Mouse (Mus musculus) liver, adult 2 months (tissue): ENCODE data around the gene Man2a2. TPM values are rescaled to one million over a fixed set of nuclear protein-coding genes. Genes with fewer than 3 reads are reported as not detected.

Experiments
- DNase-seq: peaks from one replicate; pipeline ENCODE4 v3.0.0-alpha.2; 2011; ENCODE audit warnings: low read depth, low spot score; ENCODE audit errors: extremely low read depth
- H3K27ac ChIP-seq: fragments of 200-500 bp; replicated peaks from 2 replicates; pipeline ENCODE4 v1.5.1; 2012; ENCODE audit warnings: low read depth, mild to moderate bottlenecking, control low read depth, inconsistent platforms, low read length; ENCODE audit not compliant: insufficient read depth
- H3K27me3 ChIP-seq: fragments of 200-500 bp; 2 replicates; pipeline ENCODE4 v1.6.1; 2012; ENCODE audit warnings: mild to moderate bottlenecking, moderate library complexity, low read length, inconsistent platforms; ENCODE audit not compliant: control insufficient read depth, insufficient read depth
- H3K36me3 ChIP-seq: fragments of 200-500 bp; 2 replicates; pipeline ENCODE4 v1.6.1; 2012; ENCODE audit warnings: low read length, inconsistent platforms; ENCODE audit not compliant: control insufficient read depth, insufficient read depth
- H3K4me1 ChIP-seq: fragments of 200-500 bp; 2 replicates; pipeline ENCODE4 v1.6.1; 2011; ENCODE audit warnings: low read length; ENCODE audit not compliant: control insufficient read depth, insufficient read depth
- H3K4me3 ChIP-seq: fragments of 200-500 bp; 2 replicates; pipeline ENCODE4 v1.5.1; 2011; ENCODE audit warnings: low read depth, mild to moderate bottlenecking, control low read depth, low read length, moderate library complexity; ENCODE audit not compliant: insufficient read depth
- H3K79me2 ChIP-seq: fragments of 200-500 bp; 2 replicates; pipeline ENCODE4 v1.6.1; 2012; ENCODE audit warnings: inconsistent platforms, mild to moderate bottlenecking, low read length, moderate library complexity; ENCODE audit not compliant: control insufficient read depth, insufficient read depth
- H3K9ac ChIP-seq: fragments of 200-500 bp; 2 replicates; pipeline ENCODE4 v1.6.1; 2012; ENCODE audit warnings: low read depth, mild to moderate bottlenecking, control low read depth, inconsistent platforms, low read length
- CTCF ChIP-seq: fragments of 200-500 bp; IDR thresholded peaks from 2 replicates; pipeline ENCODE4 v1.5.1; 2011; ENCODE audit warnings: low read depth, low read length, control low read depth
- POLR2A ChIP-seq: fragments of 200-500 bp; IDR thresholded peaks from 2 replicates; pipeline ENCODE4 v1.6.1; 2011; ENCODE audit warnings: low read length, control low read depth; ENCODE audit not compliant: insufficient read depth; ENCODE audit errors: extremely low read depth
- WGBS: fragments of 180-500 bp; shearing (Covaris S2); methylation state at CpG from one replicate; pipeline ENCODE4 v1.1.7; 2018; 5-methylcytosine and 5-hydroxymethylcytosine counted together
- polyA plus RNA-seq: library from polyadenylated mRNA; depleted of rRNA; stranded (reverse); fragments of >200 nt; gene quantifications from 2 replicates; pipeline ENCODE4 v1.2.3, GENCODE M21; 2012; rRNA removed
- total RNA-seq: library from RNA; depleted of rRNA; stranded (reverse); fragments of >200 nt; gene quantifications from 2 replicates; pipeline ENCODE4 v1.2.3, GENCODE M21; 2014; rRNA removed

The Man2a2 gene
- total RNA-seq (9.3 and 13.2 TPM in 2 replicates), polyA plus RNA-seq (26.5 and 45.6 TPM in 2 replicates)

DNA sequence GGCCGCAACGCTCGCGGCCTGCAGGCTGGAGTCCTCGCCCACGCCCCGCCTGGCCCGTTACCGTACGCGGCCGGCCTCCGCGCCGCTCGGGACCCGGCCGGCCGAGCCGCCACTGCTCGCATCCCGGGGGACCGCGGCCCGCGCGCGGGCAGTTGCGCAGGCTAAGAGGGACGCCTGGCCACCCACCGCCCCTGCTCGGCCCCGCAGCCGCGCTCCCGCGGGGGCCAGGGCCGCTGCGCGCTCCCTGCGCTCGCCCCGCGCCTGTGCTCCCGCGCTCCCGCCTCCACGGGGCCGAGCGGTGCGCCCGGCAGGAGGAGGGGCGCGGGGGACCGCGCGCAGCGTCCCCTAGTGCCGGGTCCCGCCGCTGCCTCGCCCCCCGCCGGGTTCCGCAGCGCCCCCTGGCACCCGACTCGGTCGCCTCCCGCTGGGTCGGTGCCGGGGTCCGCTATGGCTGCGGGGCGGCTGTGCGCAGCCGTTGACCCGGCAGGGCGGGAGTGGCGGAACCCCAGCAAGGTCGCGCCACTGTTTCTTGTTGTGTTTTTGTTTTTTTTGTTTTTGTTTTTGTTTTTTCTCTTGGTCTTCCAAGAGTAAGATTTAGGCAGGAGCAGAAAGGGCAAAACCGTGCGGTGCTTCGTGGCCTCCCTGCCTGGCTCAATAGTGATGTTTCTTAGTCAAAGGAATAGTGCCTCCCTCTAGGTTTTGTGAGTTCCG, at the start of gene Man2a2:
TSS of gene Man2a2 (minus strand) at position 335 of the 711 bp plus-strand sequence.
- WGBS = 1% methylated on average over 82 of the region's 86 CpGs
- Histone ChIP-seq H3K27me3 (no peaks in the 10 kb centered on the region), H3K4me1 (peaks cover 6% of the 10 kb centered on the region), H3K36me3 (peaks cover 4% of the 10 kb centered on the region; the same call in 1 of the 2 replicates), H3K4me3 (peak within 1 kb of the TSS; percentile 61), H3K79me2 (no peaks in the 10 kb centered on the region), H3K9ac (peak within 1 kb of the TSS; percentile 69), H3K27ac (peak within 1 kb of the TSS; percentile 35)
- no peak for TF ChIP-seq POLR2A
- TF ChIP-seq CTCF = peak; percentile 68
- DNase-seq = no peak

DNA sequence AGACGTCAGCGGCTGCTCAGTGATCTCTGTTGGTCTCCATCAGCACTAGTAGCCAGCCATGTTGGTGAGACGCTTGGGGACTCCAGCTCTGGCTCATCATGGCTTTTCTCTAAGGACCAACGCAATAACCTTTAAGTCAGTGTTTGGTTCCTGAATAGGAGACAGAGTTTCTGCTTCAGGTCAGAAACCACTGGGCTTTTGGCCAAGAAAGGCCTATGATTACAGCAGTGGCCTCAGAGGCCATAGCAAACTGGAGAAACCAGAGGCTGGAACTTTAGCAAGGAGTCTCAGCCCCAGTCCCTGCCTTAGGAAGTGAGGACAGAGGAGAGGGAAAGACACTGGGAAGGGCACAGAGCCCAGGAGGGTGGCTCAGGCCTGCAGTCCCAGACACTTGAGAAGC, 49.4 kb upstream of the Man2a2 start:
- H3K36me3 ChIP-seq = no peaks in the 10 kb centered on the region
- no peaks in the 10 kb centered on the region for H3K27me3 ChIP-seq
- 73% methylated on average over 4 of the region's 4 CpGs for WGBS
- H3K4me3 ChIP-seq = no peak overlapping the region
- peaks cover 18% of the 10 kb centered on the region for H3K4me1 ChIP-seq
- H3K79me2 ChIP-seq = no peaks in the 10 kb centered on the region
- peak; percentile 78 for DNase-seq
- no peak overlapping the region for H3K9ac ChIP-seq
- no peak overlapping the region; the same call in 1 of the 2 replicates for H3K27ac ChIP-seq
- TF ChIP-seq CTCF (no peak), POLR2A (no peak)

DNA sequence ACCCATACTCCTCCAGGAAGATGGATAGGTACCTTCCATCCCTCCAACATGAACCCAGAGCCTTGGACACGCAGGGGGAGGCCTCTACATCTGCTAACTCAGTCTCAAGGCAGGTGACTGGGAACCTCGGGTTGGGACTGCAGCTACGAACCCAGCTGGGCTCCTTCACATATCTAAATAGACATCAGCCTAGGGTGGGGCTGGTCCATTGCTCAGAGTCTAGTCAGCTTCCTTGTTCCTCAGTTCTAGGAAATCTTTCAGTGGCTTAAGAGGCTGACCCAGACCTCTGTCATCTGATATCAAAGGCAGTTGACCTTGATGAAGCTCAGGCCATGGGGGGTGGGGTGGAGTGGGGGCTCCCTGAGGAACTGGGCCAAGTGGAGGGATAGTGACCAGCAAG, 48.1 kb upstream of the Man2a2 start:
- no peaks in the 10 kb centered on the region for H3K36me3 ChIP-seq
- no peak for DNase-seq
- TF ChIP-seq POLR2A (no peak), CTCF (no peak)
- no peaks in the 10 kb centered on the region for H3K27me3 ChIP-seq
- H3K27ac ChIP-seq = no peak overlapping the region
- 82% methylated on average over 3 of the region's 3 CpGs for WGBS
- H3K9ac ChIP-seq = no peak overlapping the region
- no peak overlapping the region for H3K4me3 ChIP-seq
- H3K4me1 ChIP-seq = peaks cover 18% of the 10 kb centered on the region
- no peaks in the 10 kb centered on the region for H3K79me2 ChIP-seq

GRCm38 (mm10) chr7:80418036-80418435, 46.9 kb upstream of the Man2a2 start:
- no peaks in the 10 kb centered on the region for H3K27me3 ChIP-seq
- H3K27ac ChIP-seq = peak overlapping the region; percentile 74
- no peaks in the 10 kb centered on the region for H3K79me2 ChIP-seq
- no peak overlapping the region for H3K9ac ChIP-seq
- DNase-seq = peak; percentile 65
- H3K4me1 ChIP-seq = peaks cover 27% of the 10 kb centered on the region
- no peak for TF ChIP-seq CTCF
- no peak overlapping the region for H3K4me3 ChIP-seq
- no peaks in the 10 kb centered on the region for H3K36me3 ChIP-seq
- 56% methylated on average over 3 of the region's 3 CpGs for WGBS

- DNase-seq = peak; percentile 90
- H3K27me3 ChIP-seq = no peaks in the 10 kb centered on the region
- H3K9ac ChIP-seq = no peak overlapping the region
- peaks cover 30% of the 10 kb centered on the region for H3K4me1 ChIP-seq
- no peaks in the 10 kb centered on the region for H3K36me3 ChIP-seq
- H3K4me3 ChIP-seq = no peak overlapping the region
- H3K79me2 ChIP-seq = no peaks in the 10 kb centered on the region
- peak overlapping the region; percentile 74 for H3K27ac ChIP-seq
- no peak for TF ChIP-seq CTCF
- no peak for TF ChIP-seq POLR2A
Observed at GRCm38 (mm10) chr7:80417601-80418000, 46.4 kb upstream of the Man2a2 start.

GRCm38 (mm10) chr7:80416969-80417368, 45.8 kb upstream of the Man2a2 start:
- Histone ChIP-seq H3K9ac (no peak overlapping the region), H3K27ac (peak overlapping the region; percentile 61)

More at GRCm38 (mm10) chr7:80416969-80417368, 45.8 kb upstream of the Man2a2 start:
- H3K79me2 ChIP-seq = no peaks in the 10 kb centered on the region
- no peaks in the 10 kb centered on the region for H3K36me3 ChIP-seq
- H3K27me3 ChIP-seq = no peaks in the 10 kb centered on the region
- H3K4me1 ChIP-seq = peaks cover 27% of the 10 kb centered on the region
- TF ChIP-seq POLR2A (no peak), CTCF (no peak)
- no peak for DNase-seq
- WGBS = 89% methylated on average over 7 of the region's 7 CpGs
- H3K4me3 ChIP-seq = no peak overlapping the region
